Mouse (Mus musculus): ENCODE measurements around the gene Rab31. TPM values are rescaled to one million over a fixed set of nuclear protein-coding genes. Genes with fewer than 3 reads are reported as not detected.

Gene Rab31
- polyA plus RNA-seq, 1 experiment = 60.7 TPM

- peak overlapping the region; percentile 31 for H3K4me2 ChIP-seq (ENCODE audit: low read depth)
- TF ChIP-seq CEBPB (IDR thresholded peaks at IDR 0.05; ENCODE audit: insufficient read depth, poor library complexity, severe bottlenecking) (no peak), REST (IDR thresholded peaks at IDR 0.05; ENCODE audit: insufficient read depth, insufficient read length) (no peak), MAX (IDR thresholded peaks at IDR 0.05; ENCODE audit: low read depth) (no peak), E2F4 (IDR thresholded peaks at IDR 0.05; ENCODE audit: insufficient read depth) (no peak), SRF (IDR thresholded peaks at IDR 0.05; ENCODE audit: control insufficient read depth, insufficient read length, low read depth) (no peak), TCF3 (IDR thresholded peaks at IDR 0.05; ENCODE audit: insufficient read length, low read depth) (no peak), MYOD1 (IDR thresholded peaks at IDR 0.05; ENCODE audit: control insufficient read depth in 1 of 3, insufficient read length in 2 of 3, low read depth in 2 of 3) (no peak), USF1 (IDR thresholded peaks at IDR 0.05; ENCODE audit: low read depth) (no peak), POLR2AphosphoS2 (IDR thresholded peaks at IDR 0.05; ENCODE audit: insufficient read length, low read depth) (no peak)
- no peaks in the 10 kb centered on the region for H3K36me3 ChIP-seq (ENCODE audit: control insufficient read depth, insufficient read depth)
- no peak overlapping the region for H3ac ChIP-seq (ENCODE audit: control insufficient read depth, insufficient read length)
- H3K27me3 ChIP-seq (ENCODE audit: control insufficient read depth, insufficient read depth, insufficient read length) = no peaks in the 10 kb centered on the region
- H3K79me2 ChIP-seq (ENCODE audit: control insufficient read depth, insufficient read depth) = no peaks in the 10 kb centered on the region
- H3K4me3 ChIP-seq = no peak overlapping the region
These were observed 129.0 kb downstream of the Rab31 start for GRCm38 (mm10) chr17:65643579-65643978.

- Histone ChIP-seq H3K4me3 (no peak overlapping the region), H3ac (ENCODE audit: control insufficient read depth, insufficient read length) (no peak overlapping the region), H3K79me2 (ENCODE audit: control insufficient read depth, insufficient read depth) (no peaks in the 10 kb centered on the region), H3K27me3 (ENCODE audit: control insufficient read depth, insufficient read depth, insufficient read length) (no peaks in the 10 kb centered on the region), H3K4me2 (ENCODE audit: low read depth) (peak overlapping the region; percentile 31), H3K36me3 (ENCODE audit: control insufficient read depth, insufficient read depth) (no peaks in the 10 kb centered on the region)
- TF ChIP-seq POLR2AphosphoS2 (IDR thresholded peaks at IDR 0.05; ENCODE audit: insufficient read length, low read depth) = no peak
- no peak for TF ChIP-seq CEBPB (IDR thresholded peaks at IDR 0.05; ENCODE audit: insufficient read depth, poor library complexity, severe bottlenecking)
- no peak for TF ChIP-seq MYOD1 (IDR thresholded peaks at IDR 0.05; ENCODE audit: control insufficient read depth in 1 of 3, insufficient read length in 2 of 3, low read depth in 2 of 3)
- no peak for TF ChIP-seq POLR2A (IDR thresholded peaks at IDR 0.05; ENCODE audit: insufficient read length, low read depth)
- TF ChIP-seq REST (IDR thresholded peaks at IDR 0.05; ENCODE audit: insufficient read depth, insufficient read length) = no peak
- TF ChIP-seq USF1 (IDR thresholded peaks at IDR 0.05; ENCODE audit: low read depth) = no peak
- TF ChIP-seq SRF (IDR thresholded peaks at IDR 0.05; ENCODE audit: control insufficient read depth, insufficient read length, low read depth) = no peak
- TF ChIP-seq MAX (IDR thresholded peaks at IDR 0.05; ENCODE audit: low read depth) = no peak
- no peak for TF ChIP-seq TCF12 (IDR thresholded peaks at IDR 0.05; ENCODE audit: insufficient read depth, poor library complexity, severe bottlenecking)
- no peak for TF ChIP-seq E2F4 (IDR thresholded peaks at IDR 0.05; ENCODE audit: insufficient read depth)
- TF ChIP-seq MYOG (IDR thresholded peaks at IDR 0.05; ENCODE audit: control insufficient read depth in 1 of 3, insufficient read depth in 1 of 3, insufficient read length in 2 of 3, low read depth in 2 of 3) = no peak
- no peak for TF ChIP-seq TCF3 (IDR thresholded peaks at IDR 0.05; ENCODE audit: insufficient read length, low read depth)
These were observed 129.5 kb downstream of the Rab31 start for GRCm38 (mm10) chr17:65643051-65643521.

GRCm38 (mm10) chr17:65642578-65642991, 130.0 kb downstream of the Rab31 start:
- Histone ChIP-seq H3K4me3 (no peak overlapping the region), H3K27me3 (ENCODE audit: control insufficient read depth, insufficient read depth, insufficient read length) (no peaks in the 10 kb centered on the region), H3ac (ENCODE audit: control insufficient read depth, insufficient read length) (no peak overlapping the region), H3K4me2 (ENCODE audit: low read depth) (peak overlapping the region; percentile 30), H3K79me2 (ENCODE audit: control insufficient read depth, insufficient read depth) (no peaks in the 10 kb centered on the region), H3K36me3 (ENCODE audit: control insufficient read depth, insufficient read depth) (no peaks in the 10 kb centered on the region)
- TF ChIP-seq MYOD1 (IDR thresholded peaks at IDR 0.05; ENCODE audit: control insufficient read depth in 1 of 3, insufficient read length in 2 of 3, low read depth in 2 of 3) (no peak), SRF (IDR thresholded peaks at IDR 0.05; ENCODE audit: control insufficient read depth, insufficient read length, low read depth) (no peak), E2F4 (IDR thresholded peaks at IDR 0.05; ENCODE audit: insufficient read depth) (no peak), POLR2A (IDR thresholded peaks at IDR 0.05; ENCODE audit: insufficient read length, low read depth) (no peak), CEBPB (IDR thresholded peaks at IDR 0.05; ENCODE audit: insufficient read depth, poor library complexity, severe bottlenecking) (no peak), TCF12 (IDR thresholded peaks at IDR 0.05; ENCODE audit: insufficient read depth, poor library complexity, severe bottlenecking) (no peak), TCF3 (IDR thresholded peaks at IDR 0.05; ENCODE audit: insufficient read length, low read depth) (no peak), USF1 (IDR thresholded peaks at IDR 0.05; ENCODE audit: low read depth) (no peak), MYOG (IDR thresholded peaks at IDR 0.05; ENCODE audit: control insufficient read depth in 1 of 3, insufficient read depth in 1 of 3, insufficient read length in 2 of 3, low read depth in 2 of 3) (no peak), REST (IDR thresholded peaks at IDR 0.05; ENCODE audit: insufficient read depth, insufficient read length) (no peak), POLR2AphosphoS2 (IDR thresholded peaks at IDR 0.05; ENCODE audit: insufficient read length, low read depth) (no peak), MAX (IDR thresholded peaks at IDR 0.05; ENCODE audit: low read depth) (no peak)

GRCm38 (mm10) chr17:65641734-65642218, 130.8 kb downstream of the Rab31 start, which contains the start of gene Txndc2:
TSS of gene Txndc2 (minus strand) at chr17:65642168.
- TF ChIP-seq MYOG (IDR thresholded peaks at IDR 0.05; ENCODE audit: control insufficient read depth in 1 of 3, insufficient read depth in 1 of 3, insufficient read length in 2 of 3, low read depth in 2 of 3) (no peak), SRF (IDR thresholded peaks at IDR 0.05; ENCODE audit: control insufficient read depth, insufficient read length, low read depth) (no peak), USF1 (IDR thresholded peaks at IDR 0.05; ENCODE audit: low read depth) (no peak), TCF3 (IDR thresholded peaks at IDR 0.05; ENCODE audit: insufficient read length, low read depth) (no peak), POLR2A (IDR thresholded peaks at IDR 0.05; ENCODE audit: insufficient read length, low read depth) (no peak), REST (IDR thresholded peaks at IDR 0.05; ENCODE audit: insufficient read depth, insufficient read length) (no peak), MAX (IDR thresholded peaks at IDR 0.05; ENCODE audit: low read depth) (no peak), MYOD1 (IDR thresholded peaks at IDR 0.05; ENCODE audit: control insufficient read depth in 1 of 3, insufficient read length in 2 of 3, low read depth in 2 of 3) (no peak), CEBPB (IDR thresholded peaks at IDR 0.05; ENCODE audit: insufficient read depth, poor library complexity, severe bottlenecking) (no peak), E2F4 (IDR thresholded peaks at IDR 0.05; ENCODE audit: insufficient read depth) (no peak), TCF12 (IDR thresholded peaks at IDR 0.05; ENCODE audit: insufficient read depth, poor library complexity, severe bottlenecking) (no peak), POLR2AphosphoS2 (IDR thresholded peaks at IDR 0.05; ENCODE audit: insufficient read length, low read depth) (no peak)
- H3ac ChIP-seq (ENCODE audit: control insufficient read depth, insufficient read length) = no peak within 1 kb of the TSS
- no peaks in the 10 kb centered on the region for H3K79me2 ChIP-seq (ENCODE audit: control insufficient read depth, insufficient read depth)
- H3K36me3 ChIP-seq (ENCODE audit: control insufficient read depth, insufficient read depth) = no peaks in the 10 kb centered on the region
- peak within 1 kb of the TSS; percentile 30 for H3K4me2 ChIP-seq (ENCODE audit: low read depth)
- H3K27me3 ChIP-seq (ENCODE audit: control insufficient read depth, insufficient read depth, insufficient read length) = no peaks in the 10 kb centered on the region
- H3K4me3 ChIP-seq = no peak within 1 kb of the TSS

All from myocyte (in vitro differentiated cells).